Mouse (Mus musculus): ENCODE results near the gene Tssk2. TPM values are rescaled to one million over a fixed set of nuclear protein-coding genes. Genes with fewer than 3 reads are reported as not detected.
A peak's percentile ranks its signal among the peaks of the same experiment; 100 is the strongest.

Gene Tssk2
- 0.11 TPM in 1 of 2 replicates, not detected in the other for polyA plus RNA-seq (2015; fragmentation: Nextera tagmentation; extraction: Ambion mirVana)

- Histone ChIP-seq H3K36me3 (ENCODE audit: control insufficient read depth, insufficient read depth, low read length) (peaks cover 42% of the 10 kb centered on the region), H3K27me3 (replicated peaks; ENCODE audit: control insufficient read depth, insufficient read depth, low read length) (no peaks in the 10 kb centered on the region)
- 95% methylated on average over 14 of the region's 14 CpGs for WGBS
Observed at GRCm38 (mm10) chr16:17898462-17898861, at the start of gene Tssk2, which contains the start of gene Dgcr2. Gene Tssk2, plus strand, starts transcription at chr16:17898637. Gene Dgcr2, minus strand, starts transcription at chr16:17898562.

GRCm38 (mm10) chr16:17848928-17849327 is 49.5 kb upstream of the Tssk2 start:
- peaks cover 50% of the 10 kb centered on the region for H3K36me3 ChIP-seq (ENCODE audit: control insufficient read depth, insufficient read depth, low read length)
- no peaks in the 10 kb centered on the region for H3K27me3 ChIP-seq (replicated peaks; ENCODE audit: control insufficient read depth, insufficient read depth, low read length)
- H3K27ac ChIP-seq (ENCODE audit: low read depth, low read length): no peak overlapping the region
- H3K4me1 ChIP-seq (ENCODE audit: control insufficient read depth, insufficient read depth, low read depth, low read length): no peaks in the 10 kb centered on the region
- H3K4me2 ChIP-seq (ENCODE audit: low read length): no peak overlapping the region
- H3K9ac ChIP-seq (ENCODE audit: low read depth, low read length): no peak overlapping the region
- ATAC-seq: peak; percentile 62; the same call in 1 of the 2 replicates
- no peak overlapping the region for H3K4me3 ChIP-seq (ENCODE audit: low read length)
- no peaks in the 10 kb centered on the region for H3K9me3 ChIP-seq (ENCODE audit: control insufficient read depth, low read length)
- WGBS: 32% methylated on average over 1 of the region's 1 CpGs

More at GRCm38 (mm10) chr16:17898462-17898861, at the start of gene Tssk2, which contains the start of gene Dgcr2:
- H3K9ac ChIP-seq (ENCODE audit: low read depth, low read length): no peak within 1 kb of the TSS
- no peaks in the 10 kb centered on the region for H3K4me1 ChIP-seq (ENCODE audit: control insufficient read depth, insufficient read depth, low read depth, low read length)
- H3K9me3 ChIP-seq (ENCODE audit: control insufficient read depth, low read length): no peaks in the 10 kb centered on the region
- H3K27ac ChIP-seq (ENCODE audit: low read depth, low read length): no peak within 1 kb of the TSS
- no peak for ATAC-seq
- no peak within 1 kb of the TSS for H3K4me2 ChIP-seq (ENCODE audit: low read length)
- H3K4me3 ChIP-seq (ENCODE audit: low read length): no peak within 1 kb of the TSS

DNA sequence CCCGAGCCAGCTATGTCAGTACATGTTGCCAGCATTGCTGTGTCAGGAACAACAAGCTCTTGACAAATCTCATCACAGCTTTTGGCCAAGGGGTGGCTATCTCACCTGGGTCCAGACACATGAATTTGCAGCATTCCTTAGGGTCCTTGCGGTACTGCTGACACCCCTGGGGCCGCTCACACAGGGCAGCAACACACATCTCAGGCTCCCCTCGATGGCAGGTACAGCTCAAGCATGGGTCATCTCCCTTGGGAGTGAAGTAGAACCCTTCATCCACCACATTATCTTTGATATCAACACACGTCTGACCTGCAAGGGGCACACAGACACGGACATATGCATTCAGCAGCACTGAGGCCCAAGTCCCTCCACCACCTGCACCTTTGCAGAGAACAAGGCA is 49.0 kb upstream of the Tssk2 start:
- H3K27me3 ChIP-seq (replicated peaks; ENCODE audit: control insufficient read depth, insufficient read depth, low read length): no peaks in the 10 kb centered on the region
- ATAC-seq: peak; percentile 28; the same call in 1 of the 2 replicates
- 90% methylated on average over 6 of the region's 6 CpGs for WGBS
- no peaks in the 10 kb centered on the region for H3K4me1 ChIP-seq (ENCODE audit: control insufficient read depth, insufficient read depth, low read depth, low read length)
- no peak overlapping the region for H3K9ac ChIP-seq (ENCODE audit: low read depth, low read length)
- no peak overlapping the region for H3K4me2 ChIP-seq (ENCODE audit: low read length)
- peaks cover 50% of the 10 kb centered on the region for H3K36me3 ChIP-seq (ENCODE audit: control insufficient read depth, insufficient read depth, low read length)
- H3K9me3 ChIP-seq (ENCODE audit: control insufficient read depth, low read length): no peaks in the 10 kb centered on the region
- H3K4me3 ChIP-seq (ENCODE audit: low read length): no peak overlapping the region
- no peak overlapping the region for H3K27ac ChIP-seq (ENCODE audit: low read depth, low read length)

- H3K4me1 ChIP-seq (ENCODE audit: control insufficient read depth, insufficient read depth, low read depth, low read length): no peaks in the 10 kb centered on the region
- H3K36me3 ChIP-seq (ENCODE audit: control insufficient read depth, insufficient read depth, low read length): peaks cover 46% of the 10 kb centered on the region
- ATAC-seq: no peak
- no peak overlapping the region for H3K9ac ChIP-seq (ENCODE audit: low read depth, low read length)
- 94% methylated on average over 5 of the region's 5 CpGs for WGBS
- H3K27me3 ChIP-seq (replicated peaks; ENCODE audit: control insufficient read depth, insufficient read depth, low read length): no peaks in the 10 kb centered on the region
- H3K27ac ChIP-seq (ENCODE audit: low read depth, low read length): no peak overlapping the region
- no peak overlapping the region for H3K4me2 ChIP-seq (ENCODE audit: low read length)
- H3K4me3 ChIP-seq (ENCODE audit: low read length): no peak overlapping the region
- no peaks in the 10 kb centered on the region for H3K9me3 ChIP-seq (ENCODE audit: control insufficient read depth, low read length)
Observed at GRCm38 (mm10) chr16:17851331-17851730, 47.1 kb upstream of the Tssk2 start.

GRCm38 (mm10) chr16:17851860-17852259 is 46.6 kb upstream of the Tssk2 start:
- H3K9me3 ChIP-seq (ENCODE audit: control insufficient read depth, low read length): no peaks in the 10 kb centered on the region
- H3K27me3 ChIP-seq (replicated peaks; ENCODE audit: control insufficient read depth, insufficient read depth, low read length): no peaks in the 10 kb centered on the region
- ATAC-seq: no peak
- H3K4me1 ChIP-seq (ENCODE audit: control insufficient read depth, insufficient read depth, low read depth, low read length): no peaks in the 10 kb centered on the region
- peaks cover 49% of the 10 kb centered on the region for H3K36me3 ChIP-seq (ENCODE audit: control insufficient read depth, insufficient read depth, low read length)
- no peak overlapping the region for H3K27ac ChIP-seq (ENCODE audit: low read depth, low read length)
- H3K4me3 ChIP-seq (ENCODE audit: low read length): no peak overlapping the region
- H3K9ac ChIP-seq (ENCODE audit: low read depth, low read length): no peak overlapping the region
- no peak overlapping the region for H3K4me2 ChIP-seq (ENCODE audit: low read length)
- WGBS: 94% methylated on average over 1 of the region's 1 CpGs

- 89% methylated on average over 2 of the region's 2 CpGs for WGBS
- Histone ChIP-seq H3K4me3 (ENCODE audit: low read length) (no peak overlapping the region), H3K9ac (ENCODE audit: low read depth, low read length) (no peak overlapping the region), H3K27ac (ENCODE audit: low read depth, low read length) (no peak overlapping the region), H3K27me3 (replicated peaks; ENCODE audit: control insufficient read depth, insufficient read depth, low read length) (no peaks in the 10 kb centered on the region), H3K9me3 (ENCODE audit: control insufficient read depth, low read length) (no peaks in the 10 kb centered on the region), H3K36me3 (ENCODE audit: control insufficient read depth, insufficient read depth, low read length) (peaks cover 56% of the 10 kb centered on the region), H3K4me1 (ENCODE audit: control insufficient read depth, insufficient read depth, low read depth, low read length) (no peaks in the 10 kb centered on the region), H3K4me2 (ENCODE audit: low read length) (no peak overlapping the region)
- ATAC-seq: no peak
Observed at GRCm38 (mm10) chr16:17853263-17853662, 45.2 kb upstream of the Tssk2 start.

DNA sequence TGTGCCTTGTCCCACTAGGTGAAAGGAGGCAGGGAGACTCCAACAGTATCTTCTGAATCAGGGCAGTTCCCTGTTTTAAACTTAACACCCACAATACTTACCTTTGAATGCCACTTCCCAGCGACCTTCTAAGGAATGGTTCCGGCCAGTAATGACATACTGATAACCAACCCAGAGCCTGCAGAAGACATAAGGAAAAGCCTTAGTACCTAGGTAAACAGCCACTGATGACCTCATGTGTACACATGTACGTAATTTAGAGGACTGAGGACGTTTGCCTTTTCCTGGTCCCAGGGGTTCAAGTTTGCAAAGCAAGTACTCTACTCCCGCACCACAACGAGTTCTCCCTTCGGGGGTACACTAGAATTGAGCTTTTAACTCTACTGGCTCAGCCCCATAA is 41.3 kb upstream of the Tssk2 start:
- Histone ChIP-seq H3K9me3 (ENCODE audit: control insufficient read depth, low read length) (no peaks in the 10 kb centered on the region), H3K27ac (ENCODE audit: low read depth, low read length) (no peak overlapping the region), H3K27me3 (replicated peaks; ENCODE audit: control insufficient read depth, insufficient read depth, low read length) (no peaks in the 10 kb centered on the region), H3K4me3 (ENCODE audit: low read length) (no peak overlapping the region), H3K9ac (ENCODE audit: low read depth, low read length) (no peak overlapping the region), H3K4me2 (ENCODE audit: low read length) (no peak overlapping the region), H3K4me1 (ENCODE audit: control insufficient read depth, insufficient read depth, low read depth, low read length) (no peaks in the 10 kb centered on the region), H3K36me3 (ENCODE audit: control insufficient read depth, insufficient read depth, low read length) (peaks cover 41% of the 10 kb centered on the region)
- 89% methylated on average over 7 of the region's 7 CpGs for WGBS
- ATAC-seq: no peak

DNA sequence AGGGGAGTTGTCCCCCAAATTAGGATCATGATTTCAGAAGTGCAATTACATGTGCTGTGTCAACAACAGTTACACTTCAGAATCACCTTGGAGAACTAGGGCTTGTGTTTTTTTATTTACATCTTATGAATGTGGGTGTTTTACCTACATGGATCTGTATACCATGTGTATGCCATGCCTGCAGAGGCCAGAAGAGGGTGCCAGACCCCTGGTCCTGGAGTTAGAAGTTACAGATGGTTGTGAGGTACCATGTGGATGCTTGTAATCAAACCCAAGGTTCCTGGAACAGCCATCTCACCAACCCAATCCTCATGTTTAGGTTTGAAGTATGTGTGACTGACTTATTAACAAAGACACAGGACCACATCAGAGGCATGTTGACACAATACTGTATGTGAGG is 39.8 kb upstream of the Tssk2 start:
- Histone ChIP-seq H3K4me3 (ENCODE audit: low read length) (no peak overlapping the region), H3K27me3 (replicated peaks; ENCODE audit: control insufficient read depth, insufficient read depth, low read length) (no peaks in the 10 kb centered on the region), H3K27ac (ENCODE audit: low read depth, low read length) (no peak overlapping the region), H3K4me1 (ENCODE audit: control insufficient read depth, insufficient read depth, low read depth, low read length) (no peaks in the 10 kb centered on the region), H3K36me3 (ENCODE audit: control insufficient read depth, insufficient read depth, low read length) (peaks cover 33% of the 10 kb centered on the region), H3K4me2 (ENCODE audit: low read length) (no peak overlapping the region), H3K9me3 (ENCODE audit: control insufficient read depth, low read length) (no peaks in the 10 kb centered on the region), H3K9ac (ENCODE audit: low read depth, low read length) (no peak overlapping the region)
- ATAC-seq: peak; percentile 59

- no peaks in the 10 kb centered on the region for H3K27me3 ChIP-seq (replicated peaks; ENCODE audit: control insufficient read depth, insufficient read depth, low read length)
- no peak overlapping the region for H3K4me2 ChIP-seq (ENCODE audit: low read length)
- 85% methylated on average over 2 of the region's 2 CpGs for WGBS
- no peak overlapping the region for H3K4me3 ChIP-seq (ENCODE audit: low read length)
- no peaks in the 10 kb centered on the region; the same call in none of the 2 replicates for H3K36me3 ChIP-seq (ENCODE audit: control insufficient read depth, insufficient read depth, low read length)
- no peak for ATAC-seq
- H3K27ac ChIP-seq (ENCODE audit: low read depth, low read length): no peak overlapping the region
- no peaks in the 10 kb centered on the region for H3K4me1 ChIP-seq (ENCODE audit: control insufficient read depth, insufficient read depth, low read depth, low read length)
- H3K9ac ChIP-seq (ENCODE audit: low read depth, low read length): no peak overlapping the region
- H3K9me3 ChIP-seq (ENCODE audit: control insufficient read depth, low read length): no peaks in the 10 kb centered on the region
Observed at GRCm38 (mm10) chr16:17865293-17865692, 33.1 kb upstream of the Tssk2 start.

DNA sequence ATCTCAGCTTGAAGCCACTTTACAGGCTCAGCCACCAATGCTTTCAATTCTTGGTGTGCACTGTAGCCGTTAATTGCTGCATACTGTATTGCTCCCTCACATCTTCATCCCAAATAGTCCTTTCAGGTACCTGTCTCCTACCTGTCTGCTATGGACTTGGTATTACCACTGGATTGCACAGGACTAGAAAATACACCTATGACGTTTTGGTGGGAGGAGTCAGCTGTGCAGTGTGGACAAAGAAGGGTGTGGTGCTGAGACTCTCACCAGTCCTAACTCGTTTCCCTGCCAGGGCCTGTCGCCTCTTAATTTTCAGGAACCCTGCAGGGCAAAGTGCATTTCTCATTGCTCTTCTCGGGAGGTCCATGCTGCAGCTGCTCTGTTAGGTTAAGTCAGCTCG is 32.7 kb upstream of the Tssk2 start:
- H3K27me3 ChIP-seq (replicated peaks; ENCODE audit: control insufficient read depth, insufficient read depth, low read length): no peaks in the 10 kb centered on the region
- no peak overlapping the region for H3K27ac ChIP-seq (ENCODE audit: low read depth, low read length)
- ATAC-seq: 0 out of 2 replicates have a peak, but pooled peaks have one; percentile 34
- H3K4me2 ChIP-seq (ENCODE audit: low read length): no peak overlapping the region
- H3K36me3 ChIP-seq (ENCODE audit: control insufficient read depth, insufficient read depth, low read length): peaks cover under 1% of the 10 kb centered on the region
- H3K4me3 ChIP-seq (ENCODE audit: low read length): no peak overlapping the region
- 62% methylated on average over 6 of the region's 6 CpGs for WGBS
- H3K4me1 ChIP-seq (ENCODE audit: control insufficient read depth, insufficient read depth, low read depth, low read length): no peaks in the 10 kb centered on the region
- H3K9me3 ChIP-seq (ENCODE audit: control insufficient read depth, low read length): no peaks in the 10 kb centered on the region
- no peak overlapping the region for H3K9ac ChIP-seq (ENCODE audit: low read depth, low read length)

All from hindbrain, embryonic 16.5 days (tissue).